Mouse (Mus musculus): ENCODE measurements around the gene Lcn3. TPM values are rescaled to one million over a fixed set of nuclear protein-coding genes. Genes with fewer than 3 reads are reported as not detected.
"Not testable (repeated sequence)": the region's sequence is repeated elsewhere in the genome, so short reads cannot be mapped to it uniquely, and the experiment has no call there.

Lcn3 gene
- polyA plus RNA-seq, 1 experiment from 2014 or later, result not detected

GRCm38 (mm10) chr2:25798065-25798464 is 32.7 kb downstream of the Lcn3 start:
- WGBS, result 58% methylated on average over 5 of the region's 5 CpGs
- Histone ChIP-seq H3K4me3 (ENCODE audit: low read depth, low read length) (no peak overlapping the region), H3K4me2 (no peak overlapping the region), H3K36me3 (ENCODE audit: control insufficient read depth, insufficient read depth, low read length) (no peaks in the 10 kb centered on the region), H3K9ac (ENCODE audit: low read depth, low read length) (no peak overlapping the region), H3K9me3 (ENCODE audit: control insufficient read depth, low read length) (no peaks in the 10 kb centered on the region), H3K27me3 (replicated peaks; ENCODE audit: control insufficient read depth, insufficient read depth, low read length) (no peaks in the 10 kb centered on the region), H3K4me1 (replicated peaks; ENCODE audit: control insufficient read depth, insufficient read depth, low read length) (no peaks in the 10 kb centered on the region), H3K27ac (ENCODE audit: low read depth, low read length) (no peak overlapping the region)
- ATAC-seq (replicated peaks; ENCODE audit: low FRiP score) (no peak), DNase-seq (ENCODE audit: low spot score) (no peak)

- no peak overlapping the region for H3K4me3 ChIP-seq (ENCODE audit: low read depth, low read length)
- 65% methylated on average over 2 of the region's 2 CpGs for WGBS
- no peak overlapping the region for H3K4me2 ChIP-seq
- ATAC-seq (replicated peaks; ENCODE audit: low FRiP score) (no peak), DNase-seq (ENCODE audit: low spot score) (no peak)
- H3K9ac ChIP-seq (ENCODE audit: low read depth, low read length), result no peak overlapping the region
- no peaks in the 10 kb centered on the region for H3K27me3 ChIP-seq (replicated peaks; ENCODE audit: control insufficient read depth, insufficient read depth, low read length)
- H3K4me1 ChIP-seq (replicated peaks; ENCODE audit: control insufficient read depth, insufficient read depth, low read length), result no peaks in the 10 kb centered on the region
- no peaks in the 10 kb centered on the region for H3K9me3 ChIP-seq (ENCODE audit: control insufficient read depth, low read length)
- H3K27ac ChIP-seq (ENCODE audit: low read depth, low read length), result no peak overlapping the region
- H3K36me3 ChIP-seq (ENCODE audit: control insufficient read depth, insufficient read depth, low read length), result no peaks in the 10 kb centered on the region
Observed at GRCm38 (mm10) chr2:25811711-25812110, 46.3 kb downstream of the Lcn3 start.

- H3K4me3 ChIP-seq (ENCODE audit: low read depth, low read length), result no peak overlapping the region
- DNase-seq (ENCODE audit: low spot score) (no peak), ATAC-seq (replicated peaks; ENCODE audit: low FRiP score) (no peak)
- H3K27me3 ChIP-seq (replicated peaks; ENCODE audit: control insufficient read depth, insufficient read depth, low read length), result no peaks in the 10 kb centered on the region
- no peak overlapping the region for H3K4me2 ChIP-seq
- no peak overlapping the region for H3K27ac ChIP-seq (ENCODE audit: low read depth, low read length)
- no peak overlapping the region for H3K9ac ChIP-seq (ENCODE audit: low read depth, low read length)
- WGBS, result 67% methylated on average over 5 of the region's 5 CpGs
- no peaks in the 10 kb centered on the region for H3K9me3 ChIP-seq (ENCODE audit: control insufficient read depth, low read length)
- H3K36me3 ChIP-seq (ENCODE audit: control insufficient read depth, insufficient read depth, low read length), result no peaks in the 10 kb centered on the region
- no peaks in the 10 kb centered on the region for H3K4me1 ChIP-seq (replicated peaks; ENCODE audit: control insufficient read depth, insufficient read depth, low read length)
Observed at GRCm38 (mm10) chr2:25813364-25813763, 48.0 kb downstream of the Lcn3 start.

GRCm38 (mm10) chr2:25815748-25816147 is 50.4 kb downstream of the Lcn3 start, which contains the start of gene Glt6d1:
TSS of gene Glt6d1 (minus strand) at chr2:25815848.
- not testable (repeated sequence) for ATAC-seq (replicated peaks; ENCODE audit: low FRiP score)
- WGBS, result 65% methylated on average over 1 of the region's 1 CpGs

More at GRCm38 (mm10) chr2:25815748-25816147, 50.4 kb downstream of the Lcn3 start, which contains the start of gene Glt6d1:
- not testable (repeated sequence) for H3K4me3 ChIP-seq (ENCODE audit: low read depth, low read length); H3K27me3 ChIP-seq (replicated peaks; ENCODE audit: control insufficient read depth, insufficient read depth, low read length); H3K4me1 ChIP-seq (replicated peaks; ENCODE audit: control insufficient read depth, insufficient read depth, low read length); H3K9ac ChIP-seq (ENCODE audit: low read depth, low read length); DNase-seq (ENCODE audit: low spot score); H3K36me3 ChIP-seq (ENCODE audit: control insufficient read depth, insufficient read depth, low read length); H3K4me2 ChIP-seq; H3K27ac ChIP-seq (ENCODE audit: low read depth, low read length); H3K9me3 ChIP-seq (ENCODE audit: control insufficient read depth, low read length)

Other genes with a start within 250 kb of the Lcn3 start
- gene Traf2, start 218.6 kb upstream of the Lcn3 start, polyA plus RNA-seq (2014; fragmentation: Nextera tagmentation; extraction: Ambion mirVana), result 28.0 and 31.0 TPM in 2 replicates
- gene Edf1, start 207.7 kb upstream of the Lcn3 start, polyA plus RNA-seq (2014; fragmentation: Nextera tagmentation; extraction: Ambion mirVana), result 367 and 380 TPM in 2 replicates
- gene Mamdc4, start 190.7 kb upstream of the Lcn3 start, polyA plus RNA-seq (2014; fragmentation: Nextera tagmentation; extraction: Ambion mirVana), result 1.3 and 1.8 TPM in 2 replicates
- gene Phpt1, start 190.3 kb upstream of the Lcn3 start, polyA plus RNA-seq (2014; fragmentation: Nextera tagmentation; extraction: Ambion mirVana), result 112 and 116 TPM in 2 replicates
- 0.21 TPM in 1 of 2 replicates, not detected in the other for gene Ajm1, start 183.8 kb upstream of the Lcn3 start, polyA plus RNA-seq (2014; fragmentation: Nextera tagmentation; extraction: Ambion mirVana)
- 59.3 and 67.7 TPM in 2 replicates for gene Rabl6, start 157.0 kb upstream of the Lcn3 start, polyA plus RNA-seq (2014; fragmentation: Nextera tagmentation; extraction: Ambion mirVana)
- gene Ccdc183, start 147.9 kb upstream of the Lcn3 start, polyA plus RNA-seq (2014; fragmentation: Nextera tagmentation; extraction: Ambion mirVana), result 0.08 and 0.12 TPM in 2 replicates
- 12.1 and 13.4 TPM in 2 replicates for gene Tmem141, start 143.6 kb upstream of the Lcn3 start, polyA plus RNA-seq (2014; fragmentation: Nextera tagmentation; extraction: Ambion mirVana)
- gene Fcna, start 137.5 kb upstream of the Lcn3 start, polyA plus RNA-seq (2014; fragmentation: Nextera tagmentation; extraction: Ambion mirVana), result 31.1 and 33.4 TPM in 2 replicates
- gene Lcn8, start 112.4 kb upstream of the Lcn3 start, polyA plus RNA-seq (2014; fragmentation: Nextera tagmentation; extraction: Ambion mirVana), result not detected in 2 replicates
- gene Lcn5, start 107.6 kb upstream of the Lcn3 start, polyA plus RNA-seq (2014; fragmentation: Nextera tagmentation; extraction: Ambion mirVana), result not detected in 2 replicates
- gene Lcn6, start 88.8 kb upstream of the Lcn3 start, polyA plus RNA-seq (2014; fragmentation: Nextera tagmentation; extraction: Ambion mirVana), result not detected in 2 replicates
- gene Lcn10, start 82.8 kb upstream of the Lcn3 start, polyA plus RNA-seq (2014; fragmentation: Nextera tagmentation; extraction: Ambion mirVana), result not detected in 2 replicates
- gene Obp2a, start 65.5 kb upstream of the Lcn3 start, polyA plus RNA-seq (2014; fragmentation: Nextera tagmentation; extraction: Ambion mirVana), result not detected in 2 replicates
- gene Bmyc, start 58.8 kb upstream of the Lcn3 start, polyA plus RNA-seq (2014; fragmentation: Nextera tagmentation; extraction: Ambion mirVana), result 35.6 and 37.8 TPM in 2 replicates
- not detected in 2 replicates for gene Obp2b, start 28.6 kb upstream of the Lcn3 start, polyA plus RNA-seq (2014; fragmentation: Nextera tagmentation; extraction: Ambion mirVana)
- gene Lcn11, start 11.4 kb downstream of the Lcn3 start, polyA plus RNA-seq (2014; fragmentation: Nextera tagmentation; extraction: Ambion mirVana), result not detected in 2 replicates
- gene Gm13539, start 16.7 kb downstream of the Lcn3 start, polyA plus RNA-seq (2014; fragmentation: Nextera tagmentation; extraction: Ambion mirVana), result not detected in 2 replicates
- gene Glt6d1, start 50.3 kb downstream of the Lcn3 start, polyA plus RNA-seq (2014; fragmentation: Nextera tagmentation; extraction: Ambion mirVana), result not detected in 2 replicates
- gene Lcn9, start 57.6 kb downstream of the Lcn3 start, polyA plus RNA-seq (2014; fragmentation: Nextera tagmentation; extraction: Ambion mirVana), result not detected in 2 replicates
- gene Sohlh1, start 81.7 kb downstream of the Lcn3 start, polyA plus RNA-seq (2014; fragmentation: Nextera tagmentation; extraction: Ambion mirVana), result not detected in 2 replicates
- 0.33 TPM in 1 of 2 replicates, not detected in the other for gene Kcnt1, start 98.2 kb downstream of the Lcn3 start, polyA plus RNA-seq (2014; fragmentation: Nextera tagmentation; extraction: Ambion mirVana)
- gene Camsap1, start 217.7 kb downstream of the Lcn3 start, polyA plus RNA-seq (2014; fragmentation: Nextera tagmentation; extraction: Ambion mirVana), result 14.2 and 14.5 TPM in 2 replicates

All from liver, embryonic 11.5 days (tissue).